Mouse (Mus musculus): ENCODE measurements around the gene Acvr2b. TPM values are rescaled to one million over a fixed set of nuclear protein-coding genes. Genes with fewer than 3 reads are reported as not detected.

Gene Acvr2b
- polyA plus RNA-seq (2014; fragmentation: Nextera tagmentation; extraction: Ambion mirVana), result 45.4 and 49.3 TPM in 2 replicates

DNA sequence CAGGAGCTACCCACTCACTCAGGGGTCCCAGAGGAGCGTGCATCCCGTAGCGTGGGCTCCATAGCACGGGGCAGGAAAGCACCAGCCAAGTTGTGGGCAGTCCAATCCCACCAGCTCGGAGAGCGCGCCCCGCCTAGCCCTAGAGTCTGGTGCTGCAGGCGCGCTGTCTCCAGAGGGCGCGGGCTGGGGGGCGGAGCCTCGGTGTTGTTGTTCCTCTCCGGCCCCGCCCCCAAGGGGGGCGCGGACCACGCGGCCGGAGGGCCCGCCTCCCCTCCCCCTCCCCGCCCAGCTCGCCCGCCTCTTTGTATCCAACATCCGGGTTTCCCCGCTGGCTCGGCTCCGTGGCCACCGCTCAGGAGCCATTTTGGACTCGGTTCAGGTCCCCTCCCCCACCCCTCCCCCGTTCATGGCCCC is at the start of gene Acvr2b:
Gene Acvr2b, plus strand, starts transcription at position 318 of the 414 bp plus-strand sequence.
- Histone ChIP-seq H3K9me3 (ENCODE audit: control insufficient read depth, low read length) (no peaks in the 10 kb centered on the region), H3K27me3 (ENCODE audit: control insufficient read depth, insufficient read depth, low read length) (no peaks in the 10 kb centered on the region), H3K36me3 (replicated peaks; ENCODE audit: control insufficient read depth, insufficient read depth) (no peaks in the 10 kb centered on the region), H3K27ac (peak within 1 kb of the TSS; percentile 99), H3K4me2 (replicated peaks) (peak within 1 kb of the TSS; percentile 91), H3K4me1 (replicated peaks; ENCODE audit: control insufficient read depth, insufficient read depth, low read length) (peaks cover 33% of the 10 kb centered on the region), H3K9ac (peak within 1 kb of the TSS; percentile 100), H3K4me3 (replicated peaks; ENCODE audit: low read length) (peak within 1 kb of the TSS; percentile 85)
- 0% methylated on average over 18 of the region's 32 CpGs for WGBS
- DNase-seq (ENCODE audit: low spot score), result peak; percentile 96
- peak; percentile 94 for ATAC-seq (ENCODE audit: low FRiP score)

DNA sequence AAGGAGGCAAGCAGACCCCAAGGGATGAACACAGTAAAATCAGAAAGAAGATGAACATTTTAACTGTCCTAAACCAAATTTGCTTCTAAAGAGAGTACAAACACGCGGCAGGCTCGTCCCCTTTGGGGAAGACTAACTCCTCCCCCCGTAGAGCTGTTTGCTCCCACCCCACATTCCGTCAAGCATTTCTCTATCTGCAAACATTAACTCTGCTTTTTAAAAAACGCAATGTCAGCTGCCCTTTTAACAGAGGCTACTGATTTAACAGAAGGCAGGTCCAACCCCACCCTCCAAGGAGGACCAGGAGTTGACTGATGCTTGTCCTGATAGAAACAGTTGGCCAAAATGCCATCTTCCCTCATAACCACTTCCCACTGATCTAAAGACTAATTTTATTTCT is 48.0 kb upstream of the Acvr2b start:
- H3K4me3 ChIP-seq (replicated peaks; ENCODE audit: low read length), result no peak overlapping the region
- peaks cover 25% of the 10 kb centered on the region for H3K36me3 ChIP-seq (replicated peaks; ENCODE audit: control insufficient read depth, insufficient read depth)
- no peaks in the 10 kb centered on the region for H3K4me1 ChIP-seq (replicated peaks; ENCODE audit: control insufficient read depth, insufficient read depth, low read length)
- no peak overlapping the region for H3K9ac ChIP-seq
- no peak for DNase-seq (ENCODE audit: low spot score)
- no peak for ATAC-seq (ENCODE audit: low FRiP score)
- no peak overlapping the region for H3K27ac ChIP-seq
- 82% methylated on average over 6 of the region's 6 CpGs for WGBS
- H3K9me3 ChIP-seq (ENCODE audit: control insufficient read depth, low read length), result no peaks in the 10 kb centered on the region
- H3K4me2 ChIP-seq (replicated peaks), result no peak overlapping the region
- H3K27me3 ChIP-seq (ENCODE audit: control insufficient read depth, insufficient read depth, low read length), result 0 out of 2 replicates have a peak, but pooled peaks cover 3% of the 10 kb centered on the region

DNA sequence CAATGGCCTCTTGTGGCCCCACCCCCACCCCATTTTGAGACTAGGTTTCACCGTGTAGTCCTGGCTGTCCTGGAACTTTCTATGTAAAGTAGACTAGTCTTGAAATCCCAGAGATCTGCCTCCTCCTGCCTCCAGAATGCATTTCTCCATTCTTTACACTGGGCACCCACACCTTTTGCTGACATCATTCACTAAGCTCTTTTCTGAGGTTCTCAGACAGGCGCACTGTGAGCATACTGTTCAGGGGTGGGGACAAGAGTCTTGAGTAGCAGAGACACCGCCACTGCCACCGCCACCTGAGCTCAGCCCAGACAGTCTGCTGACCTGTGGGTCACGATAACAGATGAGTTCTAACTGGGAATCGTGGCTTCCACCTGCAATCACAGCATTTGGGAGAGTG is 46.0 kb upstream of the Acvr2b start:
- H3K36me3 ChIP-seq (replicated peaks; ENCODE audit: control insufficient read depth, insufficient read depth), result peaks cover 11% of the 10 kb centered on the region
- no peak overlapping the region for H3K4me2 ChIP-seq (replicated peaks)
- no peaks in the 10 kb centered on the region for H3K4me1 ChIP-seq (replicated peaks; ENCODE audit: control insufficient read depth, insufficient read depth, low read length)
- no peaks in the 10 kb centered on the region for H3K9me3 ChIP-seq (ENCODE audit: control insufficient read depth, low read length)
- WGBS, result 76% methylated on average over 6 of the region's 6 CpGs
- H3K27ac ChIP-seq, result no peak overlapping the region
- no peak overlapping the region for H3K4me3 ChIP-seq (replicated peaks; ENCODE audit: low read length)
- 0 out of 2 replicates have a peak, but pooled peaks cover 3% of the 10 kb centered on the region for H3K27me3 ChIP-seq (ENCODE audit: control insufficient read depth, insufficient read depth, low read length)
- no peak overlapping the region for H3K9ac ChIP-seq
- ATAC-seq (ENCODE audit: low FRiP score) (no peak), DNase-seq (ENCODE audit: low spot score) (no peak)

DNA sequence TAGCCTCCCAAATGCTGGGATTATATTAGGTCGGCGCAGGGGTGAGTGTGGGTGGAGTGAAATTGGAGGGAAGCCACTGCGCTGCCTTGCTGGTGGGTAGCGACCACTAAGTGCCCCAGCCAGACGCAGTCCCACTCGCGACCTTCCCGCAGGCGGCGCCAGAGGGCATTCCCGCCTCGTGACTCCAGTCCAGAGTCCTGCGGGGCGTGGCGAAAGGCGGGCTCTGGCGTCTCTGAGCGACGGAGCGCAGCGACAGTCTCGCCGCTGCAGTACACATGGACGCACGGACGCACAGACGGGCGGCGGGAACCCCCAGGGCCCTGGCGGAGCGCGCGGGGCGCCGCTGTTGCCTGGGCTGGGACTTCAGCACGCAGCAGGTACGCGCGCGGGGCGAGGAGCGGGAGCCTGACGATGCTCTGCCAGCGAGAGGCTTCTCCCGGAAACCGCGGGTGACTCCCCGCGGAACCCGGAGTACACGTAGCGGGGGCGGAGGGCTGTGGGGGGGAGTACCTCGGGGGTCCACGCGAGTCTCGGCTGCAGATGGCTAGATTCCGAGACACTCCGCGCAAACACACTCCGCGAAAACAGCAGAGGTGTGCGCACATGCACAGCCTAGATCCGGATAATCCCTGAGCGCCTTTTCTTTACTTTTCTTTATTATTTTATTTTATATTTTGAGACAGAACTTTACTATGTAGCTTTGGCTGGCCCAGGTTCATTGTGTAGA is 44.4 kb upstream of the Acvr2b start, which contains the start of gene Xylb:
Gene Xylb, plus strand, starts transcription at position 51 of the 727 bp plus-strand sequence.
- ATAC-seq (ENCODE audit: low FRiP score) (peak; percentile 89), DNase-seq (ENCODE audit: low spot score) (peak; percentile 85)
- no peaks in the 10 kb centered on the region for H3K36me3 ChIP-seq (replicated peaks; ENCODE audit: control insufficient read depth, insufficient read depth)
- H3K4me1 ChIP-seq (replicated peaks; ENCODE audit: control insufficient read depth, insufficient read depth, low read length), result no peaks in the 10 kb centered on the region
- no peaks in the 10 kb centered on the region for H3K9me3 ChIP-seq (ENCODE audit: control insufficient read depth, low read length)
- H3K4me2 ChIP-seq (replicated peaks), result peak within 1 kb of the TSS; percentile 90
- H3K27me3 ChIP-seq (ENCODE audit: control insufficient read depth, insufficient read depth, low read length), result 0 out of 2 replicates have a peak, but pooled peaks cover 3% of the 10 kb centered on the region
- peak within 1 kb of the TSS; percentile 62 for H3K4me3 ChIP-seq (replicated peaks; ENCODE audit: low read length)
- H3K9ac ChIP-seq, result peak within 1 kb of the TSS; percentile 68
- H3K27ac ChIP-seq, result no peak within 1 kb of the TSS
- 5% methylated on average over 49 of the region's 65 CpGs for WGBS

DNA sequence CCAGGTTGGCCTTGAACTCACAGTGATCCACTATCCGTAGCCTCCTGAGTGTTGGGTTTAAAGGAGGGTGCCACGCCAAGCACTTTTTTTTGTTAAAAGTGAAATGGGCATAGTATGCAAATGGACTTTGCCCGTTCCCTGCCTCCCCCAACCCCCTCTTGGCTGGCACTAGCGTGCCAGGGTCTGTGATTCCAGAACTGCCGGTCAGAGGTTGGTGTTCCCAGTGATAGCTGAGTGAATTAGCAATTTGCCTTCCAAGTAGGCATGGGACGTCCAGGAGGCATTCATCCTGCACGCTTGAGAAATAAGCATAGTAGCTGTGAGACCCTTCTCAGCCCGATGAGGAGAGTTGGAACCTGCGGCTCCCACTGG is 43.9 kb upstream of the Acvr2b start:
- Histone ChIP-seq H3K4me1 (replicated peaks; ENCODE audit: control insufficient read depth, insufficient read depth, low read length) (no peaks in the 10 kb centered on the region), H3K4me3 (replicated peaks; ENCODE audit: low read length) (peak overlapping the region; percentile 62), H3K9me3 (ENCODE audit: control insufficient read depth, low read length) (no peaks in the 10 kb centered on the region), H3K4me2 (replicated peaks) (peak overlapping the region; percentile 90), H3K27me3 (ENCODE audit: control insufficient read depth, insufficient read depth, low read length) (0 out of 2 replicates have a peak, but pooled peaks cover 3% of the 10 kb centered on the region), H3K36me3 (replicated peaks; ENCODE audit: control insufficient read depth, insufficient read depth) (no peaks in the 10 kb centered on the region; the same call in 1 of the 2 replicates), H3K9ac (peak overlapping the region; percentile 68), H3K27ac (no peak overlapping the region)
- 44% methylated on average over 9 of the region's 9 CpGs for WGBS
- no peak for DNase-seq (ENCODE audit: low spot score)
- ATAC-seq (ENCODE audit: low FRiP score), result no peak

DNA sequence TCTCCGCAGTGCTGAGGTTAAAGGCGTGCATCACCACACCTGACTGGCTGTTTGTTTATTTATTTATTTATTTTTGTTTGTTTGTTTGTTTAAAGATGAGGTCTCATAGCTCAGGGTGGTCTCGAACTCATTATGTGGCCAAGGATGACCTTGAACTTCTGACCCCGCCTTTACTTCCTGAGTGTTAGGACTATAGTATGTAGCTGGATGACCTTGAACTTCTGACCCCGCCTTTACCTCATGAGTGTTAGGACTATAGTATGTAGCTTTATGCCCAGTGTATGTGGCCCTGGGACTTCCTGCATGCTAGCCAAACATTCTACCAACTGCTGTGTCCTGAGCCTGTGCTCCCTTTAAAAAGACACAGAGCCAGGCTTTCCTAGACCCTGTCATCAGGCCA is 40.5 kb upstream of the Acvr2b start:
- Histone ChIP-seq H3K36me3 (replicated peaks; ENCODE audit: control insufficient read depth, insufficient read depth) (no peaks in the 10 kb centered on the region; the same call in 1 of the 2 replicates), H3K4me3 (replicated peaks; ENCODE audit: low read length) (no peak overlapping the region), H3K27me3 (ENCODE audit: control insufficient read depth, insufficient read depth, low read length) (0 out of 2 replicates have a peak, but pooled peaks cover 3% of the 10 kb centered on the region), H3K4me2 (replicated peaks) (no peak overlapping the region), H3K27ac (no peak overlapping the region), H3K9ac (no peak overlapping the region), H3K4me1 (replicated peaks; ENCODE audit: control insufficient read depth, insufficient read depth, low read length) (no peaks in the 10 kb centered on the region), H3K9me3 (ENCODE audit: control insufficient read depth, low read length) (no peaks in the 10 kb centered on the region)
- no peak for DNase-seq (ENCODE audit: low spot score)
- ATAC-seq (ENCODE audit: low FRiP score), result no peak
- WGBS, result 97% methylated on average over 5 of the region's 5 CpGs

DNA sequence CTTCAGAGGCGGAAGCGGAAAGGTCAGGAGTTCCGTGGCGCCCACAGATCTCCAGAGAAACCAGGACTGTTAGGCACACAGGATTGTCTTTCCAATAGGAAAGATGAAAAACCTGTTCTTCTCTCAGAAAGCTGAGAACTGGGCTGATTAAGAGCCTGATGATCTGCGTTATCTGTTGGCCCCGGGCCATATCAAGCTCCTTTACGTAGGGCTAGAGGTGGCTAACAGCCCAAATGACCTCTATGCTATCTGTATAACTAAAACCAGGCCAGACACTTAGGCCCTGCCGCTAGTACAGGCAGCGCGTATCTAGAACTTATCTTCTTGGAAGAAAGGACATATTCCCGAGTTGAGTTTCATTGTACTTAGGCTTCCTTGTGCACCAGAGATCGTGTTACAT is 38.7 kb upstream of the Acvr2b start:
- 0 out of 2 replicates have a peak, but pooled peaks cover 2% of the 10 kb centered on the region for H3K27me3 ChIP-seq (ENCODE audit: control insufficient read depth, insufficient read depth, low read length)
- no peak overlapping the region for H3K4me3 ChIP-seq (replicated peaks; ENCODE audit: low read length)
- no peak for ATAC-seq (ENCODE audit: low FRiP score)
- no peaks in the 10 kb centered on the region for H3K4me1 ChIP-seq (replicated peaks; ENCODE audit: control insufficient read depth, insufficient read depth, low read length)
- no peak overlapping the region for H3K9ac ChIP-seq
- H3K4me2 ChIP-seq (replicated peaks), result no peak overlapping the region
- H3K9me3 ChIP-seq (ENCODE audit: control insufficient read depth, low read length), result no peaks in the 10 kb centered on the region
- H3K36me3 ChIP-seq (replicated peaks; ENCODE audit: control insufficient read depth, insufficient read depth), result no peaks in the 10 kb centered on the region; the same call in 1 of the 2 replicates
- no peak overlapping the region for H3K27ac ChIP-seq
- WGBS, result 91% methylated on average over 12 of the region's 12 CpGs
- no peak for DNase-seq (ENCODE audit: low spot score)

DNA sequence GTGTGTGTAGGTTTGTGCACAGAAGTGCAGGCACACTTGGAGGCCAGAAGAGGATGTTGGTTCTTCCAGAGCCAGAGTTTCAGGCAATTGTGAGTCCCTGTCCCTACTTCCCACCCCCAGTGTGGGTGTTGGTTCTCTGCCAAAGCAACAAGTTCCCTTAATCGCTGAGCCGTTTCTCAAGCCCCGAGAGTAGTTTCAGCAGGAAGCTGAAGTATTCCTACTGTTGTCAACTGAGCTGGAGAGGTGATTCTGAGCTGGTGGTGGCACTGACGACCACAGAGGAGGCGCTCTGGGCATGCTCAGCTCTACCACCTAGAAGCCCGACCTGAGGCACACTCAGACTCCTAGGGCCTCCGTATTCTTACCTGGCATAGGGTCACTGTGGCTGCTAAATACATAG is 36.6 kb upstream of the Acvr2b start, which contains the start of gene Slc22a14:
Gene Slc22a14, minus strand, starts transcription at position 270 of the 400 bp plus-strand sequence.
- WGBS, result 78% methylated on average over 7 of the region's 7 CpGs
- DNase-seq (ENCODE audit: low spot score), result no peak
- Histone ChIP-seq H3K27me3 (ENCODE audit: control insufficient read depth, insufficient read depth, low read length) (no peaks in the 10 kb centered on the region), H3K9me3 (ENCODE audit: control insufficient read depth, low read length) (no peaks in the 10 kb centered on the region), H3K4me1 (replicated peaks; ENCODE audit: control insufficient read depth, insufficient read depth, low read length) (no peaks in the 10 kb centered on the region), H3K4me3 (replicated peaks; ENCODE audit: low read length) (no peak within 1 kb of the TSS), H3K36me3 (replicated peaks; ENCODE audit: control insufficient read depth, insufficient read depth) (no peaks in the 10 kb centered on the region; the same call in 1 of the 2 replicates), H3K9ac (no peak within 1 kb of the TSS), H3K4me2 (replicated peaks) (no peak within 1 kb of the TSS), H3K27ac (no peak within 1 kb of the TSS)
- no peak for ATAC-seq (ENCODE audit: low FRiP score)

DNA sequence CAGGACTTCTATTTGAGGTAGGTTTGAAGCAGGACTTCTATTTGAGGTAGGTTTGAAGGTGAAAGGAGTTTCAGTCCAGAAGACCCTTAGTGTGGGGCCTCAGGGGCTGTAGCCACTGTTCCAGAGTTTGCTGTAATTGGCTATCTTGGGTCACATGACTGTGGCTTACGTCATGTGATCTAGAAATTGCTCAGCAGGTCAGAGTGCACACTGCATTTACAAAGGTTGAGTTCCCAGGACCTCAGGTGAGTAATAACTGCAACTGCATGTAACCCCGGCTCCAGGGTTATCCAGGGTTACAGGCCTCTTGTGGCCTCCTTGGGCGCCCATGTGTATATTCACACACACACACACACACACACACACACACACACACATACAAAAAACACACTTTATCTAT is 33.6 kb upstream of the Acvr2b start:
- no peaks in the 10 kb centered on the region for H3K36me3 ChIP-seq (replicated peaks; ENCODE audit: control insufficient read depth, insufficient read depth)

More for the DNA sequence above, 33.6 kb upstream of the Acvr2b start:
- 91% methylated on average over 3 of the region's 3 CpGs for WGBS
- H3K9ac ChIP-seq, result no peak overlapping the region
- H3K9me3 ChIP-seq (ENCODE audit: control insufficient read depth, low read length), result no peaks in the 10 kb centered on the region
- ATAC-seq (ENCODE audit: low FRiP score) (no peak), DNase-seq (ENCODE audit: low spot score) (no peak)
- H3K4me3 ChIP-seq (replicated peaks; ENCODE audit: low read length), result no peak overlapping the region
- H3K27me3 ChIP-seq (ENCODE audit: control insufficient read depth, insufficient read depth, low read length), result no peaks in the 10 kb centered on the region
- H3K27ac ChIP-seq, result no peak overlapping the region
- no peak overlapping the region for H3K4me2 ChIP-seq (replicated peaks)
- no peaks in the 10 kb centered on the region for H3K4me1 ChIP-seq (replicated peaks; ENCODE audit: control insufficient read depth, insufficient read depth, low read length)
